Mouse (Mus musculus) midbrain, embryonic 16.5 days (tissue): Measurements from ENCODE around the gene Nfib. TPM values are rescaled to one million over a fixed set of nuclear protein-coding genes. Genes with fewer than 3 reads are reported as not detected.

Experiments
- ATAC-seq: fragments of 200-750 bp; cut with Nextera tagmentation; 2 replicates; pipeline ENCODE4 v1.8.0; 2017; ENCODE audit warnings: moderate TSS enrichment
- H3K27ac ChIP-seq: fragments of 300-500 bp; sonication (generic); 2 replicates; pipeline ENCODE4 v1.5.1; 2014; ENCODE audit warnings: mild to moderate bottlenecking, low read length, mixed read lengths
- H3K27me3 ChIP-seq: fragments of 300-500 bp; sonication (generic); 2 replicates; pipeline ENCODE4 v1.6.1; 2014; ENCODE audit warnings: low read depth, low read length, mixed read lengths; ENCODE audit not compliant: control insufficient read depth, insufficient read depth
- H3K36me3 ChIP-seq: fragments of 300-500 bp; sonication (generic); 2 replicates; pipeline ENCODE4 v1.6.1; 2014; ENCODE audit warnings: mild to moderate bottlenecking, low read length, moderate library complexity, mixed read lengths; ENCODE audit not compliant: control insufficient read depth, insufficient read depth
- H3K4me1 ChIP-seq: fragments of 300-500 bp; sonication (generic); 2 replicates; pipeline ENCODE4 v1.6.1; 2014; ENCODE audit warnings: mild to moderate bottlenecking, low read length, mixed read lengths; ENCODE audit not compliant: control insufficient read depth, insufficient read depth
- H3K4me2 ChIP-seq: fragments of 300-500 bp; sonication (generic); 2 replicates; pipeline ENCODE4 v1.6.1; 2014; ENCODE audit warnings: mild to moderate bottlenecking, low read length, mixed read lengths
- H3K4me3 ChIP-seq: fragments of 300-500 bp; sonication (generic); 2 replicates; pipeline ENCODE4 v1.5.1; 2014; ENCODE audit warnings: low read depth, mild to moderate bottlenecking, low read length, moderate library complexity, mixed read lengths
- H3K9ac ChIP-seq: fragments of 300-500 bp; sonication (generic); 2 replicates; pipeline ENCODE4 v1.6.1; 2014; ENCODE audit warnings: low read depth, low read length, mixed read lengths
- H3K9me3 ChIP-seq: fragments of 300-500 bp; sonication (generic); replicated peaks from 2 replicates; pipeline ENCODE4 v1.6.1; 2014; ENCODE audit warnings: mild to moderate bottlenecking, low read length, mixed read lengths; ENCODE audit not compliant: control insufficient read depth, poor library complexity, severe bottlenecking
- WGBS: fragments of 180-500 bp; shearing (Covaris S2); extraction: QIAGEN DNeasy Blood & Tissue Kit; methylation state at CpG from one replicate; pipeline ENCODE4 v1.1.7; 2014; 5-methylcytosine and 5-hydroxymethylcytosine counted together
- polyA plus RNA-seq: library from polyadenylated mRNA; unstranded; fragments of >200 nt; fragmentation: Nextera tagmentation; extraction: Ambion mirVana; gene quantifications from 2 replicates; pipeline ENCODE4 v1.2.1, GENCODE M21; 2015

Gene Nfib
- polyA plus RNA-seq, 1 experiment from 2014 or later: 47.2 TPM

DNA sequence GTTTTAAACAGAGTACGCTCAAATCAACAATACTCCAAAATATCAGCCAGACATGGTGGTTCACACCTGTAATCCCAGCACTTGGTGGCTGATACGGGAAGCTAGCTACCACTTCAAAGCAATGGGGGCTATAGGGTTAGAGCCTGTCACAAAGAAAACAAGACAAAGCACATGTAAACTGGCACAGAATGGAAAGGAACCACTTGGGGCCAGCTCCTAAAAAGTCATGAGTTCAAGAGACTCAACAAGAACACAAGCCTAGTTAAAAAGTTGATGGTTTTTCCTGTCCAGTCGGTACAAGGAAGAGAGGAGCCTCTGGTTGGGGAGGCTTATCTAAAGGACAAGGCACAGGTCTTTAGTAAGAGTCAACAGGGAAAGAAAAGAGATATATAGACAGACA, 327.9 kb downstream of the Nfib start:
- no peak overlapping the region for H3K9ac ChIP-seq
- 0 out of 2 replicates have a peak, but pooled peaks cover 2% of the 10 kb centered on the region for H3K4me1 ChIP-seq
- H3K27me3 ChIP-seq: no peaks in the 10 kb centered on the region
- H3K9me3 ChIP-seq: no peaks in the 10 kb centered on the region
- no peak overlapping the region for H3K27ac ChIP-seq
- H3K36me3 ChIP-seq: no peaks in the 10 kb centered on the region
- H3K4me2 ChIP-seq: no peak overlapping the region
- no peak overlapping the region for H3K4me3 ChIP-seq
- WGBS: 88% methylated on average over 3 of the region's 3 CpGs
- ATAC-seq: no peak

DNA sequence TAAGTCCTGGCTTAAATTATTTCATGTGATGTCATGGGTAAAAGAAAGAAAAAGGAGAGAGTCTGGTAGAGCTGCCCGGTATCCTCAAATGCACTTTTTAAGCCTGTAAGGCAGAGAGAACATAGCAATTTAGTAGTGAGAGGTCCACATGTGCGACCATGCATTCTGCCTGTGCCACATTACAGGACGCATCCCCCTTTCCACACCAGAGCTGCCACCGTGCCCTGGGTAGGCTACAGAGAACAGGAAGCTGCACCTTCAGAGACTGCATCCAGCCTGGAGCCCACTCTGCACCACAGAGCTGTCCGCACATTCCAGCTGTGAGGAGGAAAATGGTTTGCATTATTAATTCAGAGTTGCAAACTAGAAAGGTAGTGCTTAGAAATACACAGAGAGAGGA, 331.0 kb downstream of the Nfib start:
- WGBS: 71% methylated on average over 5 of the region's 5 CpGs
- no peaks in the 10 kb centered on the region for H3K9me3 ChIP-seq
- no peak overlapping the region for H3K9ac ChIP-seq
- no peak overlapping the region for H3K4me3 ChIP-seq
- no peak overlapping the region for H3K27ac ChIP-seq
- no peak for ATAC-seq
- no peaks in the 10 kb centered on the region for H3K27me3 ChIP-seq
- 0 out of 2 replicates have a peak, but pooled peaks cover 2% of the 10 kb centered on the region for H3K4me1 ChIP-seq
- H3K36me3 ChIP-seq: no peaks in the 10 kb centered on the region
- no peak overlapping the region for H3K4me2 ChIP-seq

DNA sequence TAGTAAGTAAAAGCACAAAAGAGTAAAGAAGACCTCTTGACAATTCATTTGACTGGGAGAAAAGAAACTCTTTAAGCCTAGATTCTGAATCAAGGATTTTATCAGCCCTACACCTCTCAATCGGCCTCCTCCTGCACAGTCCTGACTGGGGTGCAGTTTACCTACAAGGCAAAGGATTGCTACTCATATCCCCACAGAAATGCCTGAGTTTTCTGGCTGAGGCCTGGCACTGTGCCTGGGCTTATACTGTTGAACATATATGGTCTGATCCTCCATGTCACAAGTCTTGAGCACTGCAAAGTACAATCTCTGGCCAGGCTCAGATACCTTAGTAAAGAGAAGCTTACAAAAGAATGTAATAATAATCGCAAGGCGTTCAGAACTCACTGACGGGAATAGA, 333.3 kb downstream of the Nfib start:
- no peak overlapping the region for H3K9ac ChIP-seq
- H3K36me3 ChIP-seq: no peaks in the 10 kb centered on the region
- no peak for ATAC-seq
- H3K4me2 ChIP-seq: no peak overlapping the region
- WGBS: 95% methylated on average over 4 of the region's 4 CpGs
- H3K27me3 ChIP-seq: no peaks in the 10 kb centered on the region
- no peak overlapping the region for H3K4me3 ChIP-seq
- 0 out of 2 replicates have a peak, but pooled peaks cover 2% of the 10 kb centered on the region for H3K4me1 ChIP-seq
- no peaks in the 10 kb centered on the region for H3K9me3 ChIP-seq
- H3K27ac ChIP-seq: no peak overlapping the region

- Histone ChIP-seq H3K9ac (no peak overlapping the region), H3K36me3 (no peaks in the 10 kb centered on the region), H3K27me3 (no peaks in the 10 kb centered on the region), H3K4me1 (0 out of 2 replicates have a peak, but pooled peaks cover 2% of the 10 kb centered on the region), H3K4me3 (no peak overlapping the region), H3K9me3 (no peaks in the 10 kb centered on the region), H3K27ac (no peak overlapping the region), H3K4me2 (no peak overlapping the region)
- ATAC-seq: no peak
- 94% methylated on average over 4 of the region's 4 CpGs for WGBS
Measured at GRCm38 (mm10) chr4:82371471-82371870, 334.1 kb downstream of the Nfib start.

DNA sequence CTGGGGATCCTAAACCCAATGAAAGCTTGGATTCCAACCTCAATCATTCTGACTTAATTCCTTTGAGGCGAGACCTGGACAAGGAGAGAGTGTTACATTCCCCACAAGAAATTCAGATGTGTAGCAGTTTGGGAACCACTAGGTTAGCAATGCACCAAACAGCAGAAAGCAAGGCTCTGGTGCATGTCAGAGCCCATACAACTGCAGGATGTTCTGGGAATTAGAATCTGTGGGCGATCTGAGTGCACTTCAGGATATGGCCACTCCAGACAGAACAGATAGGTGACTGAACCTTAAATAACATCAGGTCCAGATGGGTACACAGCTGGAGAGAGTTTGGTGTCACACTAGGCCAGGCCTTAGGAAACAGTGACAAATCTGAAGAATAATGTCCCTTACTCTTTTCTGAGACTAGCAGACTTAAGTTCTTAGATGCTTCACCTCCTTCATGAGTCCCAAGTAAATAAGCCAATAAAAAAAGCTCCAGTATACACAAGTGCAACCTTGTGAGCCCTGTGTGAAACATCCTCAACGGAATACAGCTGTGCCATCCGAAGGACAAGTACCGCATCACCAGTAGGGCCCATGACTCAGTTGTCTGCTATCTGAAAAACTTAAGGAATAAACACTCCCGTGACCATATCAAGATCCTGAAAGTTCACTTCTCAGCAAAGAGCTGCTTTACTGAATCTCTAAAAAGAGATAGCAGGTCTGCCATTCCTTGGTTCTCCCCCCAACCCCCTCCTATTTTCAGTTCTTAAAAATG, 336.4 kb downstream of the Nfib start:
- H3K4me1 ChIP-seq: no peaks in the 10 kb centered on the region
- no peaks in the 10 kb centered on the region for H3K9me3 ChIP-seq
- no peaks in the 10 kb centered on the region for H3K36me3 ChIP-seq
- no peak overlapping the region for H3K27ac ChIP-seq
- no peaks in the 10 kb centered on the region for H3K27me3 ChIP-seq
- 91% methylated on average over 6 of the region's 6 CpGs for WGBS
- H3K9ac ChIP-seq: no peak overlapping the region
- H3K4me2 ChIP-seq: no peak overlapping the region
- H3K4me3 ChIP-seq: no peak overlapping the region
- no peak for ATAC-seq

DNA sequence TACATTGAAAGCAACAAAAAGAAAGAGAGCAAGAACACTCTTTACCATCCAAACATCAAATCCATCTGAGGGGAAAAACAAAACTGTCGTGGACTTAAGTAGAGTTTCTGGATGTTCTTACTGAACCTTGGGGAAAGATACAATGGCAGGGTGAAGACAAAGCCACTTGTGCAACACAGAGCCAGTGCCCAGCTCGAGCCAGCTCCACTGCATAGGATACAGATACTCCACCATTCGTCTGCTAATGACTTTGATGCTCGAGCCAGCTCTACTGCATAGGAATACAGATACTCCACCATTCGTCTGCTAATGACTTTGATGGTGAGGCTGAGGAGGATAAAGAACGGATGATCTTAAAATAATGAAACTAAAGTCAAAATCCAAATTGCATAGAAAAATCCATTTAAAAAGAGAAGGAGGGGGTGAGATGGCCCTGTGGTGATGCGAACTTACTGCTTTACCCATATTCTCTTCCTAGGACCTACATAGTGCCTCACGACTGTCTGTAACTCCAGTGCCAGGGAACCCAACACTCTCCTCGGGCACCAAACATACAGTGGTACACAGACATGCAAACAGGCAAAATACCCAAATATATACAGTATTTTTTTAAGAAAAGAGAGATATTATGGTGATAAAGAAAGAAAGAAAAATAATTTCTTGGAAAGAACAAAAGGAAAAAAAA, 337.3 kb downstream of the Nfib start:
- no peaks in the 10 kb centered on the region for H3K36me3 ChIP-seq
- H3K4me1 ChIP-seq: no peaks in the 10 kb centered on the region

GRCm38 (mm10) chr4:82364696-82365385, 340.7 kb downstream of the Nfib start:
- Histone ChIP-seq H3K4me1 (peaks cover 4% of the 10 kb centered on the region), H3K27me3 (no peaks in the 10 kb centered on the region), H3K9ac (no peak overlapping the region), H3K9me3 (no peaks in the 10 kb centered on the region), H3K4me3 (no peak overlapping the region), H3K4me2 (no peak overlapping the region), H3K27ac (no peak overlapping the region), H3K36me3 (no peaks in the 10 kb centered on the region)
- no peak for ATAC-seq
- 90% methylated on average over 4 of the region's 4 CpGs for WGBS

More for the DNA sequence above, 337.3 kb downstream of the Nfib start:
- Histone ChIP-seq H3K27me3 (no peaks in the 10 kb centered on the region), H3K27ac (no peak overlapping the region), H3K9ac (no peak overlapping the region), H3K4me2 (no peak overlapping the region), H3K4me3 (no peak overlapping the region), H3K9me3 (no peaks in the 10 kb centered on the region)
- WGBS: 71% methylated on average over 9 of the region's 9 CpGs
- ATAC-seq: no peak

- Histone ChIP-seq H3K4me1 (peaks cover 4% of the 10 kb centered on the region), H3K36me3 (no peaks in the 10 kb centered on the region), H3K4me2 (no peak overlapping the region), H3K27ac (no peak overlapping the region), H3K27me3 (no peaks in the 10 kb centered on the region), H3K4me3 (no peak overlapping the region), H3K9ac (no peak overlapping the region), H3K9me3 (no peaks in the 10 kb centered on the region)
- ATAC-seq: no peak
- WGBS: 87% methylated on average over 6 of the region's 6 CpGs
Measured at GRCm38 (mm10) chr4:82363951-82364350, 341.6 kb downstream of the Nfib start.

DNA sequence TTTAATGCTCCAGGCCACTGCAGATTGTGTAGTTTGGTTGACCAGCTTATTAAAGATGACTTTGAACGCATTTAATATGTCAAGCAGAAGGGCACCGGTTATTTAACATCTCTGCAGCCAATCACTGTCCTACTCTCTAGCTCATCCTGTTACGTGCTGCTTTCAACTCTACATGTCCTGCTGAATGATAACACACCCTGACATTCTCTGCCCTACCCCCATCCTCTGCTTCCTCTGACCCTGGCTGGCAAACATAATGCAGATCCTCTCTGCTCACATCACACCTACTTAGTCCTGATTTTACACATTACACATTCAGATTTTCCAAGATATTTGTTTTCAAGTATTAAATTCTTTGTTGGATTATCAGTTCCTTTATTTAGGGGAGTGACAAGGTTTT, 343.3 kb downstream of the Nfib start:
- no peak for ATAC-seq
- WGBS: 68% methylated on average over 3 of the region's 3 CpGs
- Histone ChIP-seq H3K9me3 (no peaks in the 10 kb centered on the region), H3K36me3 (no peaks in the 10 kb centered on the region), H3K4me1 (peaks cover 4% of the 10 kb centered on the region), H3K4me3 (no peak overlapping the region), H3K27me3 (no peaks in the 10 kb centered on the region), H3K9ac (no peak overlapping the region), H3K4me2 (no peak overlapping the region), H3K27ac (no peak overlapping the region)
